Mouse (Mus musculus): ENCODE data around the gene Vgf.
A peak's percentile ranks its signal among the peaks of the same experiment; 100 is the strongest.

Gene Vgf

GRCm38 (mm10) chr5:137073141-137073540 lies 46.9 kb downstream of the Vgf start:
- DNase-seq: no peak

- peak; percentile 60 for DNase-seq
These were observed 48.0 kb downstream of the Vgf start for GRCm38 (mm10) chr5:137074191-137074651.

- no peak for DNase-seq
These were observed 49.5 kb downstream of the Vgf start for GRCm38 (mm10) chr5:137075726-137076125.

- DNase-seq: peak; percentile 61
These were observed 50.2 kb downstream of the Vgf start for GRCm38 (mm10) chr5:137076191-137076930.

GRCm38 (mm10) chr5:137077187-137077586 lies 51.0 kb downstream of the Vgf start:
- no peak for DNase-seq

- DNase-seq: peak; percentile 51
These were observed 51.8 kb downstream of the Vgf start for GRCm38 (mm10) chr5:137078041-137078440.

- no peak for DNase-seq
These were observed 52.4 kb downstream of the Vgf start for GRCm38 (mm10) chr5:137078616-137079015.

- peak; percentile 60 for DNase-seq
These were observed 53.7 kb downstream of the Vgf start for GRCm38 (mm10) chr5:137079849-137080248.

All from lung, postnatal 14 days (tissue).